9 mouse cellular contexts compared by ENCODE assay signal in genomic region chr12:110687894-110688734, GRCm38 (mm10). TPM values are rescaled to one million over a fixed set of nuclear protein-coding genes. Genes with fewer than 3 reads are reported as not detected.
DNase-seq lines count a peak whose midpoint lies in the region; ATAC-seq and TF ChIP-seq lines count a peak whose summit lies in the region.
"Had no signal": no experiment of that assay in that cellular context is flagged by ENCODE, and none has a peak within 500 bp of the region (broad histone marks: within the 10 kb centered on the region; RNA-seq: fewer than 3 reads in every experiment).

No protein-coding gene starts in this region.

- no peak for TF ChIP-seq CTCF in left cerebral cortex, adult 2 months (IDR thresholded peaks at IDR 0.05)
- TF ChIP-seq CTCF in olfactory bulb, adult 2 months (IDR thresholded peaks at IDR 0.05; ENCODE audit: insufficient read depth, low read depth, low read length): no peak

- H3K4me3 ChIP-seq in left cerebral cortex, adult 2 months: no peak overlapping the region
- no peak overlapping the region for H3K4me3 ChIP-seq in heart, embryonic 13.5 days
- H3K4me3 ChIP-seq in olfactory bulb, adult 2 months (ENCODE audit: insufficient read depth, low read depth, low read length): no peak overlapping the region
- H3K4me3 ChIP-seq: liver, embryonic 15.5 days had no signal

- H3K36me3 ChIP-seq in heart, embryonic 13.5 days: peaks cover 56% of the 10 kb centered on the region

- peaks cover 25% of the 10 kb centered on the region for H3K4me1 ChIP-seq in heart, embryonic 13.5 days
- peaks cover 10% of the 10 kb centered on the region for H3K4me1 ChIP-seq in olfactory bulb, adult 2 months (ENCODE audit: control insufficient read depth, insufficient read depth, low read length)

- intact Hi-C loops in left cerebral cortex, adult 2 months (cut with DNase I): no loop called here

- H3K27ac ChIP-seq in left cerebral cortex, adult 2 months: peak overlapping the region; percentile 16; the same call in 1 of the 2 replicates
- H3K27ac ChIP-seq in heart, embryonic 13.5 days (replicated peaks): peak overlapping the region; percentile 93
- H3K27ac ChIP-seq in olfactory bulb, adult 2 months (ENCODE audit: insufficient read depth, low read depth, low read length): peak overlapping the region; percentile 47
- H3K27ac ChIP-seq: liver, embryonic 15.5 days had no signal

- no peaks in the 10 kb centered on the region for H3K9me3 ChIP-seq in heart, embryonic 13.5 days
- H3K9me3 ChIP-seq: liver, embryonic 15.5 days had no signal

- peak; percentile 69; the same call in 1 of the 2 replicates for ATAC-seq in heart, embryonic 13.5 days (ENCODE audit: extremely low read depth, insufficient number of reproducible peaks, low FRiP score, low TSS enrichment)
- no peak for ATAC-seq in activated CD4-positive, CD25-positive, alpha-beta regulatory T cell, adult 4 months

- no peaks in the 10 kb centered on the region for H3K27me3 ChIP-seq in heart, embryonic 13.5 days (replicated peaks)
- H3K27me3 ChIP-seq: liver, embryonic 15.5 days had no signal

- peak in 1 of 2 experiments; percentile 35 for DNase-seq in left cerebral cortex, adult 2 months (ENCODE audit: extremely low spot score in 1 of 2, low spot score in 2 of 2)
- no peak for DNase-seq in left cerebral cortex, adult 11 months (ENCODE audit: low spot score)
- DNase-seq in adrenal gland, postnatal 36 days: peak; percentile 64 to 75
- peak; percentile 85 to 90 for DNase-seq in kidney, postnatal 36 days
- no peak for DNase-seq in natural killer cell, adult 2 months (ENCODE audit: low spot score in 2 of 2)

- TF ChIP-seq POLR2A in olfactory bulb, adult 2 months (IDR thresholded peaks at IDR 0.05; ENCODE audit: insufficient read depth, low read depth, low read length): no peak

- peak overlapping the region; percentile 32 for H3K4me2 ChIP-seq in heart, embryonic 13.5 days
- H3K4me2 ChIP-seq: liver, embryonic 15.5 days had no signal

- H3K9ac ChIP-seq in heart, embryonic 13.5 days: peak overlapping the region; percentile 33; the same call in 1 of the 2 replicates
- H3K9ac ChIP-seq: liver, embryonic 15.5 days had no signal

- WGBS in heart, embryonic 13.5 days: 43% methylated on average over 12 of the region's 12 CpGs
- WGBS in olfactory bulb, adult 2 months: 40% methylated on average over 12 of the region's 12 CpGs

RNA-seq across cellular contexts. Expression of gene 1700001K19Rik, which starts 5.7 kb away (rescaled TPM):
- not detected for total RNA-seq in left cerebral cortex, adult 2 months (2021)
- total RNA-seq in adrenal gland, postnatal 36 days (2021): not detected
- not detected in 2 replicates for polyA plus RNA-seq in heart, embryonic 13.5 days (2015; fragmentation: Nextera tagmentation; extraction: Ambion mirVana)
- polyA plus RNA-seq in olfactory bulb, adult 2 months (2012; ENCODE audit: insufficient read depth, insufficient read length, low replicate concordance, missing spikeins): not detected in 2 replicates
- under 1 TPM in 1 of 2 experiments, not detected in 1; 0.58 TPM for polyA plus RNA-seq in activated CD4-positive, CD25-positive, alpha-beta regulatory T cell, adult 4 months (2017; shearing (Covaris generic))
- polyA plus RNA-seq: liver, embryonic 15.5 days had no signal

RNA-seq across cellular contexts. Expression of gene Hsp90aa1, which starts 14.4 kb away (rescaled TPM):
- 1,000 to 10,000 TPM in 1 of 2 experiments, 100 to 1,000 TPM in 1; 993 to 1,084 TPM for total RNA-seq in left cerebral cortex, adult 2 months (2021)
- 100 to 1,000 TPM; 501 to 911 TPM for total RNA-seq in adrenal gland, postnatal 36 days (2021)
- polyA plus RNA-seq in heart, embryonic 13.5 days (2015; fragmentation: Nextera tagmentation; extraction: Ambion mirVana): 698 and 779 TPM in 2 replicates
- polyA plus RNA-seq in olfactory bulb, adult 2 months (2012; ENCODE audit: insufficient read depth, insufficient read length, low replicate concordance, missing spikeins): 553 and 836 TPM in 2 replicates
- 100 to 1,000 TPM; 163 to 197 TPM for polyA plus RNA-seq in activated CD4-positive, CD25-positive, alpha-beta regulatory T cell, adult 4 months (2017; shearing (Covaris generic))

RNA-seq across cellular contexts. Expression of gene Wdr20, which starts 49.6 kb away (rescaled TPM):
- total RNA-seq in left cerebral cortex, adult 2 months (2021): 10 to 100 TPM; 41.1 to 45.4 TPM
- total RNA-seq in adrenal gland, postnatal 36 days (2021): 10 to 100 TPM; 44.1 to 45.3 TPM
- polyA plus RNA-seq in heart, embryonic 13.5 days (2015; fragmentation: Nextera tagmentation; extraction: Ambion mirVana): 14.3 and 14.5 TPM in 2 replicates
- polyA plus RNA-seq in olfactory bulb, adult 2 months (2012; ENCODE audit: insufficient read depth, insufficient read length, low replicate concordance, missing spikeins): not detected in 2 replicates
- polyA plus RNA-seq in activated CD4-positive, CD25-positive, alpha-beta regulatory T cell, adult 4 months (2017; shearing (Covaris generic)): 10 to 100 TPM; 24.7 to 31.4 TPM

Comparison
In these comparisons a context has a peak if more than half of its experiments do, and no peak if none do; other contexts are left out.
1. DNase-seq: peak in adrenal gland, postnatal 36 days (2 of 2) and kidney, postnatal 36 days (2 of 2); none in left cerebral cortex, adult 11 months (single experiment) and natural killer cell, adult 2 months (0 of 2).
2. H3K27ac ChIP-seq: peak in every context shown above with its lines; median percentile 93 in heart, embryonic 13.5 days; 47 in olfactory bulb, adult 2 months; 16 in left cerebral cortex, adult 2 months.
3. RNA of gene Wdr20, which starts 49.6 kb away (polyA plus RNA-seq): 24.7 to 31.4 TPM in activated CD4-positive, CD25-positive, alpha-beta regulatory T cell, adult 4 months and 14.3 to 14.5 TPM in heart, embryonic 13.5 days; not detected in olfactory bulb, adult 2 months; every median in the first group is over 10 times any median in the second.